Mouse (Mus musculus) intestine, postnatal 0 days (tissue): ENCODE data around the gene D430041D05Rik. TPM values are rescaled to one million over a fixed set of nuclear protein-coding genes. Genes with fewer than 3 reads are reported as not detected.

Experiments used
- ATAC-seq: fragments of 200-750 bp; cut with Nextera tagmentation; 2 replicates; pipeline ENCODE4 v1.8.0; 2017; ENCODE audit warnings: mild to moderate bottlenecking, moderate TSS enrichment, moderate library complexity
- H3K27ac ChIP-seq: fragments of 300-500 bp; sonication (generic); 2 replicates; pipeline ENCODE4 v1.5.1; 2014; ENCODE audit warnings: mild to moderate bottlenecking, low read depth, low read length, moderate library complexity
- H3K27me3 ChIP-seq: fragments of 300-500 bp; sonication (generic); replicated peaks from 2 replicates; pipeline ENCODE4 v1.6.1; 2014; ENCODE audit warnings: low read length, mixed read lengths; ENCODE audit not compliant: control insufficient read depth, insufficient read depth
- H3K36me3 ChIP-seq: fragments of 300-500 bp; sonication (generic); 2 replicates; pipeline ENCODE4 v1.6.1; 2014; ENCODE audit warnings: mild to moderate bottlenecking, moderate library complexity; ENCODE audit not compliant: control insufficient read depth, insufficient read depth
- H3K4me1 ChIP-seq: fragments of 300-500 bp; sonication (generic); replicated peaks from 2 replicates; pipeline ENCODE4 v1.6.1; 2014; ENCODE audit warnings: antibody characterized with exemption, low read length, mixed read lengths; ENCODE audit not compliant: control insufficient read depth, insufficient read depth
- H3K4me2 ChIP-seq: fragments of 300-500 bp; sonication (generic); replicated peaks from 2 replicates; pipeline ENCODE4 v1.6.1; 2014; ENCODE audit warnings: low read depth, mild to moderate bottlenecking, moderate library complexity
- H3K4me3 ChIP-seq: fragments of 300-500 bp; sonication (generic); 2 replicates; pipeline ENCODE4 v1.5.1; 2014; ENCODE audit warnings: low read depth, low read length
- H3K9ac ChIP-seq: fragments of 300-500 bp; sonication (generic); 2 replicates; pipeline ENCODE4 v1.6.1; 2014; ENCODE audit warnings: mild to moderate bottlenecking, low read depth, low read length
- H3K9me3 ChIP-seq: fragments of 300-500 bp; sonication (generic); 2 replicates; pipeline ENCODE4 v1.6.1; 2016; ENCODE audit warnings: mixed run types; ENCODE audit not compliant: control insufficient read depth
- CTCF ChIP-seq: sonication (generic); IDR thresholded peaks from 2 replicates; pipeline ENCODE4 v1.5.1; 2016; ENCODE audit warnings: low read depth, mild to moderate bottlenecking, control low read depth, antibody characterized with exemption, moderate library complexity
- WGBS: fragments of 180-500 bp; shearing (Covaris S2); extraction: QIAGEN DNeasy Blood & Tissue Kit; methylation state at CpG from one replicate; pipeline ENCODE4 v1.1.7; 2014; 5-methylcytosine and 5-hydroxymethylcytosine counted together
- polyA plus RNA-seq: library from polyadenylated mRNA; unstranded; fragments of >200 nt; fragmentation: Nextera tagmentation; extraction: Ambion mirVana; gene quantifications from 2 replicates; pipeline ENCODE4 v1.2.1, GENCODE M21; 2015

D430041D05Rik gene
- polyA plus RNA-seq, 1 experiment from 2014 or later = 0.05 TPM

GRCm38 (mm10) chr2:104359305-104359704 lies 51.5 kb downstream of the D430041D05Rik start:
- no peaks in the 10 kb centered on the region for H3K9me3 ChIP-seq
- no peak overlapping the region for H3K4me2 ChIP-seq
- WGBS = 65% methylated on average over 3 of the region's 3 CpGs
- H3K27me3 ChIP-seq = no peaks in the 10 kb centered on the region
- no peak for TF ChIP-seq CTCF
- no peaks in the 10 kb centered on the region for H3K36me3 ChIP-seq
- H3K27ac ChIP-seq = no peak overlapping the region
- H3K4me1 ChIP-seq = no peaks in the 10 kb centered on the region
- ATAC-seq = no peak
- no peak overlapping the region for H3K4me3 ChIP-seq
- H3K9ac ChIP-seq = no peak overlapping the region

DNA sequence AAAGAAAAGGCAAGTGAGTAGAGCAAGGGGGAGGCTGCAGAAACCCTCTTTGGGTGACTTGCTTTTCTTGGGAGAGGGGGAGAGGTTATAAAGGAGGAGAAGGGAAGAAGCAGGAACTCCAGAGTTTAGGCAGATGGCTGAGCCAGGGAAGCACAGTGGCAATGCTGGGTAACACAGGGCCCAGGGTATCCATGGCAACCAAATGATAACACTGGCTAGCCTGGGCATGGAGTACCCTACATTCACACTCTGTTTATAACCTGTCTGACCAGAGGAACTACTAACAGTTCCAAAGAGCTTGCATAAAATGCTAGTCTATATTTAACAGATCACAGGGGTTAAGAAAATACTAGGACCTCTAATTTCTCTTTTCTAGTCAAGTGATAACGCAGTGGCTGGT lies 51.9 kb downstream of the D430041D05Rik start:
- Histone ChIP-seq H3K9me3 (no peaks in the 10 kb centered on the region), H3K9ac (no peak overlapping the region), H3K27ac (no peak overlapping the region), H3K4me1 (no peaks in the 10 kb centered on the region), H3K4me3 (no peak overlapping the region), H3K27me3 (no peaks in the 10 kb centered on the region), H3K36me3 (no peaks in the 10 kb centered on the region), H3K4me2 (no peak overlapping the region)
- 56% methylated on average over 1 of the region's 1 CpGs for WGBS
- ATAC-seq = no peak
- TF ChIP-seq CTCF = no peak

GRCm38 (mm10) chr2:104356531-104356930 lies 54.3 kb downstream of the D430041D05Rik start:
- no peak overlapping the region for H3K4me2 ChIP-seq
- TF ChIP-seq CTCF = no peak
- H3K9ac ChIP-seq = no peak overlapping the region
- no peak overlapping the region for H3K4me3 ChIP-seq
- no peak for ATAC-seq
- no peaks in the 10 kb centered on the region for H3K9me3 ChIP-seq
- H3K27me3 ChIP-seq = no peaks in the 10 kb centered on the region
- no peaks in the 10 kb centered on the region for H3K4me1 ChIP-seq
- no peaks in the 10 kb centered on the region for H3K36me3 ChIP-seq
- 82% methylated on average over 4 of the region's 4 CpGs for WGBS
- H3K27ac ChIP-seq = no peak overlapping the region

GRCm38 (mm10) chr2:104354117-104354516 lies 56.7 kb downstream of the D430041D05Rik start:
- ATAC-seq = no peak
- Histone ChIP-seq H3K27ac (no peak overlapping the region), H3K27me3 (no peaks in the 10 kb centered on the region), H3K9me3 (no peaks in the 10 kb centered on the region), H3K4me3 (no peak overlapping the region), H3K36me3 (no peaks in the 10 kb centered on the region), H3K4me2 (no peak overlapping the region), H3K4me1 (no peaks in the 10 kb centered on the region), H3K9ac (no peak overlapping the region)
- TF ChIP-seq CTCF = no peak

- H3K4me2 ChIP-seq = no peak overlapping the region
- no peak overlapping the region for H3K4me3 ChIP-seq
- H3K27me3 ChIP-seq = no peaks in the 10 kb centered on the region
- H3K36me3 ChIP-seq = no peaks in the 10 kb centered on the region
- no peak overlapping the region for H3K9ac ChIP-seq
- no peak for TF ChIP-seq CTCF
- ATAC-seq = no peak
- 93% methylated on average over 1 of the region's 1 CpGs for WGBS
- no peak overlapping the region for H3K27ac ChIP-seq
- H3K9me3 ChIP-seq = no peaks in the 10 kb centered on the region
- H3K4me1 ChIP-seq = no peaks in the 10 kb centered on the region
These were observed 58.7 kb downstream of the D430041D05Rik start for GRCm38 (mm10) chr2:104352204-104352493.

GRCm38 (mm10) chr2:104351415-104352203 lies 59.2 kb downstream of the D430041D05Rik start:
- Histone ChIP-seq H3K9ac (no peak overlapping the region), H3K9me3 (no peaks in the 10 kb centered on the region), H3K4me1 (no peaks in the 10 kb centered on the region), H3K27me3 (no peaks in the 10 kb centered on the region), H3K4me2 (no peak overlapping the region), H3K4me3 (no peak overlapping the region), H3K27ac (no peak overlapping the region), H3K36me3 (no peaks in the 10 kb centered on the region)
- ATAC-seq = no peak
- WGBS = 79% methylated on average over 13 of the region's 13 CpGs
- TF ChIP-seq CTCF = no peak

GRCm38 (mm10) chr2:104337619-104338018 lies 73.2 kb downstream of the D430041D05Rik start:
- H3K4me1 ChIP-seq = no peaks in the 10 kb centered on the region
- H3K9ac ChIP-seq = no peak overlapping the region
- no peak overlapping the region for H3K4me3 ChIP-seq
- no peak overlapping the region for H3K4me2 ChIP-seq
- H3K27me3 ChIP-seq = no peaks in the 10 kb centered on the region
- no peaks in the 10 kb centered on the region for H3K9me3 ChIP-seq
- no peaks in the 10 kb centered on the region for H3K36me3 ChIP-seq
- H3K27ac ChIP-seq = no peak overlapping the region
- TF ChIP-seq CTCF = no peak
- ATAC-seq = no peak
